Comparison of ENCODE assay signal across 27 mouse cellular contexts in genomic region chr3:120810048-120810447, GRCm38 (mm10).
A peak's percentile ranks its signal among the peaks of the same experiment; 100 is the strongest.
DNase-seq lines count a peak whose midpoint lies in the region; ATAC-seq and TF ChIP-seq lines count a peak whose summit lies in the region.
"Had no signal": no experiment of that assay in that cellular context is flagged by ENCODE, and none has a peak within 500 bp of the region (broad histone marks: within the 10 kb centered on the region; RNA-seq: fewer than 3 reads in every experiment).

No protein-coding gene starts in this region.

- H3K36me3 ChIP-seq in hindbrain, embryonic 10.5 days: no peaks in the 10 kb centered on the region
- no peaks in the 10 kb centered on the region for H3K36me3 ChIP-seq in hindbrain, embryonic 16.5 days (ENCODE audit: control insufficient read depth, insufficient read depth, low read length)
- no peaks in the 10 kb centered on the region for H3K36me3 ChIP-seq in hindbrain, embryonic 14.5 days (replicated peaks; ENCODE audit: control insufficient read depth, insufficient read depth)
- H3K36me3 ChIP-seq: embryonic facial prominence, embryonic 12.5 days; forebrain, embryonic 15.5 days; limb, embryonic 10.5 days; limb, embryonic 15.5 days; liver, embryonic 13.5 days had no signal

- peaks cover 5% of the 10 kb centered on the region; the same call in 1 of the 2 replicates for H3K4me1 ChIP-seq in hindbrain, embryonic 10.5 days (replicated peaks)
- H3K4me1 ChIP-seq in hindbrain, embryonic 16.5 days (ENCODE audit: control insufficient read depth, insufficient read depth, low read depth, low read length): no peaks in the 10 kb centered on the region
- 0 out of 2 replicates have a peak, but pooled peaks cover 9% of the 10 kb centered on the region for H3K4me1 ChIP-seq in hindbrain, embryonic 14.5 days (replicated peaks; ENCODE audit: control insufficient read depth, insufficient read depth, low read length)
- H3K4me1 ChIP-seq: embryonic facial prominence, embryonic 12.5 days; forebrain, embryonic 15.5 days; limb, embryonic 10.5 days; limb, embryonic 15.5 days; liver, embryonic 13.5 days had no signal

- no peak for DNase-seq in cerebellum, postnatal 36 days
- peak; percentile 14 for DNase-seq in hindbrain, embryonic 10.5 days (ENCODE audit: low spot score)
- DNase-seq in brain, embryonic 14.5 days (ENCODE audit: low read depth): peak; percentile 37
- DNase-seq in hindbrain, embryonic 14.5 days (ENCODE audit: low spot score): no peak
- no peak for DNase-seq in right cerebral cortex, postnatal 14 days
- DNase-seq in T-cell, adult 2 months (ENCODE audit: low spot score): no peak
- DNase-seq: adrenal gland, postnatal 10 days; cerebellum, adult 11-12 months; cerebellum, adult 9-11 months; gastrocnemius, adult 2 months; gastrocnemius, postnatal 36 days; heart, adult 18-20 months; heart, postnatal 14 days; kidney, adult 11 months; kidney, postnatal 14 days; layer of hippocampus, adult 9-11 months; liver, embryonic 13.5 days; lung, adult 18-20 months; lung, postnatal 10 days had no signal

- H3K27me3 ChIP-seq in hindbrain, embryonic 10.5 days (ENCODE audit: insufficient read depth, poor library complexity, severe bottlenecking): no peaks in the 10 kb centered on the region
- no peaks in the 10 kb centered on the region for H3K27me3 ChIP-seq in hindbrain, embryonic 16.5 days (replicated peaks; ENCODE audit: control insufficient read depth, insufficient read depth, low read length)
- H3K27me3 ChIP-seq in hindbrain, embryonic 14.5 days (ENCODE audit: control insufficient read depth, insufficient read depth, low read length): no peaks in the 10 kb centered on the region
- H3K27me3 ChIP-seq: CH12.LX; embryonic facial prominence, embryonic 12.5 days; forebrain, embryonic 15.5 days; limb, embryonic 15.5 days; liver, embryonic 13.5 days had no signal

- 0 out of 2 replicates have a peak overlapping the region, but pooled peaks have one; percentile 8 for H3K27ac ChIP-seq in hindbrain, embryonic 10.5 days
- H3K27ac ChIP-seq in hindbrain, embryonic 16.5 days (ENCODE audit: low read depth, low read length): no peak overlapping the region
- H3K27ac ChIP-seq in hindbrain, embryonic 14.5 days: no peak overlapping the region
- H3K27ac ChIP-seq: embryonic facial prominence, embryonic 12.5 days; forebrain, embryonic 15.5 days; gastrocnemius, adult 2 months; limb, embryonic 10.5 days; limb, embryonic 15.5 days; liver, embryonic 13.5 days; macrophage had no signal

- 66% methylated on average over 6 of the region's 6 CpGs for WGBS in hindbrain, embryonic 10.5 days
- 63% methylated on average over 6 of the region's 6 CpGs for WGBS in hindbrain, embryonic 16.5 days
- WGBS in hindbrain, embryonic 14.5 days: 54% methylated on average over 6 of the region's 6 CpGs

- ATAC-seq in cerebellum, adult (ENCODE audit: insufficient number of reproducible peaks, low FRiP score, low TSS enrichment): 0 out of 2 replicates have a peak, but pooled peaks have one; percentile 10
- ATAC-seq in hindbrain, embryonic 16.5 days: no peak
- 0 out of 2 replicates have a peak, but pooled peaks have one; percentile 14 for ATAC-seq in hindbrain, embryonic 14.5 days (ENCODE audit: low FRiP score)
- ATAC-seq: forebrain, embryonic 15.5 days had no signal

- no peak overlapping the region for H3K9ac ChIP-seq in hindbrain, embryonic 16.5 days (ENCODE audit: low read depth, low read length)
- H3K9ac ChIP-seq in hindbrain, embryonic 14.5 days: no peak overlapping the region
- H3K9ac ChIP-seq: embryonic facial prominence, embryonic 12.5 days; forebrain, embryonic 15.5 days; limb, embryonic 15.5 days; liver, embryonic 13.5 days had no signal

- H3K4me2 ChIP-seq in hindbrain, embryonic 16.5 days (ENCODE audit: low read length): no peak overlapping the region
- no peak overlapping the region for H3K4me2 ChIP-seq in hindbrain, embryonic 14.5 days (replicated peaks)
- H3K4me2 ChIP-seq: embryonic facial prominence, embryonic 12.5 days; forebrain, embryonic 15.5 days; limb, embryonic 15.5 days; liver, embryonic 13.5 days had no signal

- no peak for TF ChIP-seq POLR2A in brain, embryonic 14.5 days (IDR thresholded peaks at IDR 0.05; ENCODE audit: borderline replicate concordance, extremely low read depth, insufficient read depth, insufficient read length, poor library complexity, severe bottlenecking)

- H3K4me3 ChIP-seq in hindbrain, embryonic 10.5 days: no peak overlapping the region
- no peak overlapping the region for H3K4me3 ChIP-seq in hindbrain, embryonic 16.5 days (ENCODE audit: low read length)
- no peak overlapping the region for H3K4me3 ChIP-seq in hindbrain, embryonic 14.5 days (replicated peaks; ENCODE audit: low read length)
- H3K4me3 ChIP-seq: embryonic facial prominence, embryonic 12.5 days; forebrain, embryonic 15.5 days; gastrocnemius, adult 2 months; limb, embryonic 10.5 days; limb, embryonic 15.5 days; liver, embryonic 13.5 days had no signal

- TF ChIP-seq CTCF in brain, embryonic 14.5 days (IDR thresholded peaks at IDR 0.05; ENCODE audit: borderline replicate concordance, extremely low read depth, insufficient read depth, insufficient read length): no peak

- no peaks in the 10 kb centered on the region for H3K9me3 ChIP-seq in hindbrain, embryonic 10.5 days
- no peaks in the 10 kb centered on the region for H3K9me3 ChIP-seq in hindbrain, embryonic 16.5 days (ENCODE audit: control insufficient read depth, low read length)
- H3K9me3 ChIP-seq in hindbrain, embryonic 14.5 days (ENCODE audit: control insufficient read depth, low read length): no peaks in the 10 kb centered on the region
- H3K9me3 ChIP-seq: embryonic facial prominence, embryonic 12.5 days; forebrain, embryonic 15.5 days; limb, embryonic 10.5 days; limb, embryonic 15.5 days; liver, embryonic 13.5 days had no signal

Comparison
In these comparisons a context has a peak if more than half of its experiments do, and no peak if none do; other contexts are left out.
1. DNase-seq: peak in hindbrain, embryonic 10.5 days (single experiment) and brain, embryonic 14.5 days (single experiment); none in cerebellum, postnatal 36 days (0 of 2), hindbrain, embryonic 14.5 days (single experiment), right cerebral cortex, postnatal 14 days (single experiment) and T-cell, adult 2 months (single experiment).